Mouse (Mus musculus): ENCODE results near the gene Nyap1. TPM values are rescaled to one million over a fixed set of nuclear protein-coding genes. Genes with fewer than 3 reads are reported as not detected.

The Nyap1 gene
- polyA plus RNA-seq, 1 experiment from 2014 or later = 1.1 TPM

DNA sequence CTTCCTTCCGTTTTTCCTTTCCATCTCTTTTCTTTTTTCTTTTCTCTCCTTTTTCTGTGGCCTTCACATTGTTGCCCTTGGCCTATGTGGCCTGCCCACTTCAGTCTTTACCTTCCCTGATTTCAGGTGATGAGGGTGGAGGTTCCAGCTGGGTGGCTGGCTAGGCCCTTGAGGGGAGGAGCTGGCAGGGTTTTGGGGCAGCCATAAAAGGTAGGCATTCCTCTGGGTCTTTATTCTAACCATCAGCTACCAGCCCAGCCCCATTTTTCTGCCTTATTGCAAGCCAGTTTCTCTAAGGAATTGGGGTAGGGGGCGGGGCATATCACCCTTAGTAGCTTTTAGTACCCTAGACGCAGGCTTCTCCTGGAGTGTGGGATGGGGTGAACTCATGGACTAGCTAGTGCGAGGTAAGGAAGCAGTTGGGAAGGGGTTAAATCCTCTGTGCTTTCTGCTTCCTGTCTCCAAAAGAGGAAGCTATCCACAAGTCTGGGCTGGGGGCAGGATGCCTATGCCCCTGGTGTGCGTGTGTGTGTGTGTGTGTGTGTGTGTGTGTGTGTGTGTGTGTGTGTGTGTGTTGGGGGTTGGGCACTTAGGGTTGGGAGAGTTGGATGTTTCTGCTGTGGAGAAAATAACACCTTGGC lies 6.8 kb upstream of the Nyap1 start:
- no peak for ATAC-seq (ENCODE audit: low FRiP score, low TSS enrichment)
- Histone ChIP-seq H3K9ac (ENCODE audit: low read depth, low read length) (peak overlapping the region; percentile 34; the same call in 1 of the 2 replicates), H3K4me3 (ENCODE audit: low read length) (peak overlapping the region; percentile 80), H3K27ac (ENCODE audit: low read depth, low read length) (peak overlapping the region; percentile 32; the same call in 1 of the 2 replicates), H3K9me3 (ENCODE audit: control insufficient read depth, low read length) (no peaks in the 10 kb centered on the region), H3K36me3 (ENCODE audit: control insufficient read depth, insufficient read depth, low read length) (peaks cover 27% of the 10 kb centered on the region), H3K27me3 (ENCODE audit: control insufficient read depth, insufficient read depth, low read length) (no peaks in the 10 kb centered on the region), H3K4me2 (replicated peaks; ENCODE audit: low read depth, low read length) (peak overlapping the region; percentile 99), H3K4me1 (ENCODE audit: control insufficient read depth, insufficient read depth, low read length) (peaks cover 24% of the 10 kb centered on the region)
- WGBS = 19% methylated on average over 5 of the region's 5 CpGs

GRCm38 (mm10) chr5:137747326-137747961 lies 6.0 kb upstream of the Nyap1 start:
- H3K4me1 ChIP-seq (ENCODE audit: control insufficient read depth, insufficient read depth, low read length) = peaks cover 24% of the 10 kb centered on the region
- WGBS = under 1% methylated on average over 26 of the region's 26 CpGs
- peak overlapping the region; percentile 95 for H3K9ac ChIP-seq (ENCODE audit: low read depth, low read length)
- H3K27ac ChIP-seq (ENCODE audit: low read depth, low read length) = peak overlapping the region; percentile 98
- no peaks in the 10 kb centered on the region for H3K9me3 ChIP-seq (ENCODE audit: control insufficient read depth, low read length)
- H3K36me3 ChIP-seq (ENCODE audit: control insufficient read depth, insufficient read depth, low read length) = peaks cover 19% of the 10 kb centered on the region
- H3K4me2 ChIP-seq (replicated peaks; ENCODE audit: low read depth, low read length) = peak overlapping the region; percentile 99
- H3K4me3 ChIP-seq (ENCODE audit: low read length) = peak overlapping the region; percentile 80
- ATAC-seq (ENCODE audit: low FRiP score, low TSS enrichment) = no peak
- no peaks in the 10 kb centered on the region for H3K27me3 ChIP-seq (ENCODE audit: control insufficient read depth, insufficient read depth, low read length)

DNA sequence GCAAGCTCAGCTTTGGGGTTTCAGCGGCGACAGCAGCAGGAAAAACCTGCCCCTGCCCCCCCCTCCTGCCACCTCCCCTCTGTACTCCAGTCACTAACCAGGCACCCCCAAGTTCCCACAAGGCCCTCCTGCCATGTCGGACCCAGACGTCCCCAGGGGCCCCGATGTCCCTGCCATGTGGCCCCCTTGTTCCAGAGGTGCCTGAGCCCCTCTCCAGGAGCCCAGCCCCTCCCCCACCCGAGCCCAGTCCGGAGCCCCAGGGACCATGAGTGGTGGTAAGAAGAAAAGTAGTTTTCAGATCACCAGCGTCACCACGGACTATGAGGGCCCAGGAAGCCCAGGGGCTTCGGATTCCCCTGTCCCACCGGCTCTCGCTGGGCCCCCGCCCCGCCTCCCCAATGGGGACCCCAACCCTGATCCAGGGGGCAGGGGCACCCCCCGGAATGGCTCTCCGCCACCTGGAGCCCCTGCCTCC lies 5.5 kb upstream of the Nyap1 start:
- Histone ChIP-seq H3K27me3 (ENCODE audit: control insufficient read depth, insufficient read depth, low read length) (no peaks in the 10 kb centered on the region), H3K4me1 (ENCODE audit: control insufficient read depth, insufficient read depth, low read length) (peaks cover 24% of the 10 kb centered on the region), H3K27ac (ENCODE audit: low read depth, low read length) (peak overlapping the region; percentile 98), H3K9me3 (ENCODE audit: control insufficient read depth, low read length) (no peaks in the 10 kb centered on the region), H3K9ac (ENCODE audit: low read depth, low read length) (peak overlapping the region; percentile 95), H3K36me3 (ENCODE audit: control insufficient read depth, insufficient read depth, low read length) (peaks cover 14% of the 10 kb centered on the region), H3K4me2 (replicated peaks; ENCODE audit: low read depth, low read length) (peak overlapping the region; percentile 99), H3K4me3 (ENCODE audit: low read length) (peak overlapping the region; percentile 80)
- WGBS = 2% methylated on average over 16 of the region's 16 CpGs
- no peak for ATAC-seq (ENCODE audit: low FRiP score, low TSS enrichment)

- Histone ChIP-seq H3K9me3 (ENCODE audit: control insufficient read depth, low read length) (no peaks in the 10 kb centered on the region), H3K27ac (ENCODE audit: low read depth, low read length) (peak overlapping the region; percentile 98), H3K4me3 (ENCODE audit: low read length) (peak overlapping the region; percentile 80), H3K4me1 (ENCODE audit: control insufficient read depth, insufficient read depth, low read length) (peaks cover 29% of the 10 kb centered on the region), H3K36me3 (ENCODE audit: control insufficient read depth, insufficient read depth, low read length) (peaks cover 9% of the 10 kb centered on the region), H3K9ac (ENCODE audit: low read depth, low read length) (peak overlapping the region; percentile 95), H3K4me2 (replicated peaks; ENCODE audit: low read depth, low read length) (peak overlapping the region; percentile 99), H3K27me3 (ENCODE audit: control insufficient read depth, insufficient read depth, low read length) (no peaks in the 10 kb centered on the region)
- under 1% methylated on average over 20 of the region's 20 CpGs for WGBS
- ATAC-seq (ENCODE audit: low FRiP score, low TSS enrichment) = peak; percentile 17
Observed at GRCm38 (mm10) chr5:137746282-137746850, 5.0 kb upstream of the Nyap1 start.

GRCm38 (mm10) chr5:137745214-137746171 lies 4.1 kb upstream of the Nyap1 start, which contains the start of gene Tsc22d4:
Gene Tsc22d4, plus strand, starts transcription at chr5:137745730.
- ATAC-seq (ENCODE audit: low FRiP score, low TSS enrichment) = peak; percentile 90

DNA sequence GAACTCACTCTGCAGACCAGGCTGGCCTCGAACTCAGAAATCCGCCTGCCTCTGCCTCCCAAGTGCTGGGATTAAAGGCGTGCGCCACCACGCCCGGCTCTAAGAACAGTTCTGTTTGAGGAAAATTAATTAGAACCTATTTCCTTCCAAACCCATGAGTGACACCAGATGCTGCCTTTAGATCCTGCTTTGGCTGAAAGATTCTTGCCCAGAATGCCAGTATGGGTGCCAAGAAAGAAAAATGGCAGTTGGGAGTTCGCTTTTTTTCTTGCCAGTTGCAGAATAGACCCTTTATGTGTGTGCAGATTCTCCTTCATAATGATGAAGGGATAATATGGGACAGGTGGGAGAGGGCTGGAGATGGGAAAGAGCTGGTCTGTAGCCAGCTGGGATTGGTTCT lies 2.8 kb upstream of the Nyap1 start:
- Histone ChIP-seq H3K4me3 (ENCODE audit: low read length) (no peak overlapping the region), H3K4me1 (ENCODE audit: control insufficient read depth, insufficient read depth, low read length) (peaks cover 29% of the 10 kb centered on the region), H3K9me3 (ENCODE audit: control insufficient read depth, low read length) (no peaks in the 10 kb centered on the region), H3K27ac (ENCODE audit: low read depth, low read length) (no peak overlapping the region), H3K9ac (ENCODE audit: low read depth, low read length) (no peak overlapping the region), H3K4me2 (replicated peaks; ENCODE audit: low read depth, low read length) (no peak overlapping the region), H3K27me3 (ENCODE audit: control insufficient read depth, insufficient read depth, low read length) (no peaks in the 10 kb centered on the region), H3K36me3 (ENCODE audit: control insufficient read depth, insufficient read depth, low read length) (no peaks in the 10 kb centered on the region)
- WGBS = 87% methylated on average over 7 of the region's 7 CpGs
- no peak for ATAC-seq (ENCODE audit: low FRiP score, low TSS enrichment)

More at GRCm38 (mm10) chr5:137745214-137746171, 4.1 kb upstream of the Nyap1 start, which contains the start of gene Tsc22d4:
- peaks cover 29% of the 10 kb centered on the region for H3K4me1 ChIP-seq (ENCODE audit: control insufficient read depth, insufficient read depth, low read length)
- 3% methylated on average over 28 of the region's 28 CpGs for WGBS
- peak within 1 kb of the TSS; percentile 98 for H3K27ac ChIP-seq (ENCODE audit: low read depth, low read length)
- no peaks in the 10 kb centered on the region; the same call in 1 of the 2 replicates for H3K36me3 ChIP-seq (ENCODE audit: control insufficient read depth, insufficient read depth, low read length)
- H3K9ac ChIP-seq (ENCODE audit: low read depth, low read length) = peak within 1 kb of the TSS; percentile 95
- no peaks in the 10 kb centered on the region for H3K27me3 ChIP-seq (ENCODE audit: control insufficient read depth, insufficient read depth, low read length)
- peak within 1 kb of the TSS; percentile 99 for H3K4me2 ChIP-seq (replicated peaks; ENCODE audit: low read depth, low read length)
- H3K4me3 ChIP-seq (ENCODE audit: low read length) = peak within 1 kb of the TSS; percentile 80
- H3K9me3 ChIP-seq (ENCODE audit: control insufficient read depth, low read length) = no peaks in the 10 kb centered on the region

DNA sequence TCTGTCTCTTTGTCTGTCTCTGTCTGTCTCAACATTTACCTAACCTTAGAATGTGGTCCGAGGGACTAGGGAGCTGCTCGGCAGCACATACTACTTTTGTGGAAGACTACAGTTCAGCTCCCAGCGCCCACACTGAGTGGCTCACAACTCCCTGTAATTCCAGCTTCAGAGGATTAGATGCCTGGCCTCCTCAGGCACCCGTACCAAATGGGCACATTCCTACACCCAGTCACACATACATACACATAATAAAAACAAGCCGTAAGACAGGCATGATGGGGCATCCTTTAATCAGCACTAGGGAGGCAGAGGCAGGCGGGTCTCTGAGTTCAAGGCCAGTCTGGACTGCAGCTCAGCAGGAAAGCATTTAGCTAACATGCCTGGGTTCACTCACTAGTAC lies 1.4 kb upstream of the Nyap1 start:
- H3K9ac ChIP-seq (ENCODE audit: low read depth, low read length) = no peak overlapping the region
- no peaks in the 10 kb centered on the region for H3K27me3 ChIP-seq (ENCODE audit: control insufficient read depth, insufficient read depth, low read length)
- ATAC-seq (ENCODE audit: low FRiP score, low TSS enrichment) = no peak
- no peak overlapping the region for H3K4me3 ChIP-seq (ENCODE audit: low read length)
- H3K27ac ChIP-seq (ENCODE audit: low read depth, low read length) = no peak overlapping the region
- 93% methylated on average over 6 of the region's 6 CpGs for WGBS
- H3K4me2 ChIP-seq (replicated peaks; ENCODE audit: low read depth, low read length) = no peak overlapping the region
- H3K4me1 ChIP-seq (ENCODE audit: control insufficient read depth, insufficient read depth, low read length) = peaks cover 19% of the 10 kb centered on the region; the same call in 1 of the 2 replicates
- no peaks in the 10 kb centered on the region for H3K9me3 ChIP-seq (ENCODE audit: control insufficient read depth, low read length)
- H3K36me3 ChIP-seq (ENCODE audit: control insufficient read depth, insufficient read depth, low read length) = no peaks in the 10 kb centered on the region

GRCm38 (mm10) chr5:137742048-137742447 lies 641 bp upstream of the Nyap1 start:
- 48% methylated on average over 10 of the region's 10 CpGs for WGBS
- no peaks in the 10 kb centered on the region for H3K27me3 ChIP-seq (ENCODE audit: control insufficient read depth, insufficient read depth, low read length)
- peak overlapping the region; percentile 91 for H3K4me2 ChIP-seq (replicated peaks; ENCODE audit: low read depth, low read length)
- no peak for ATAC-seq (ENCODE audit: low FRiP score, low TSS enrichment)
- no peak overlapping the region for H3K27ac ChIP-seq (ENCODE audit: low read depth, low read length)
- no peak overlapping the region for H3K9ac ChIP-seq (ENCODE audit: low read depth, low read length)
- no peaks in the 10 kb centered on the region for H3K9me3 ChIP-seq (ENCODE audit: control insufficient read depth, low read length)
- peak overlapping the region; percentile 68; the same call in 1 of the 2 replicates for H3K4me3 ChIP-seq (ENCODE audit: low read length)
- no peaks in the 10 kb centered on the region for H3K36me3 ChIP-seq (ENCODE audit: control insufficient read depth, insufficient read depth, low read length)
- H3K4me1 ChIP-seq (ENCODE audit: control insufficient read depth, insufficient read depth, low read length) = peaks cover 13% of the 10 kb centered on the region; the same call in 1 of the 2 replicates
